Mouse (Mus musculus) small intestine, adult 10 weeks (tissue): ENCODE data around the gene Sstr5. TPM values are rescaled to one million over a fixed set of nuclear protein-coding genes. Genes with fewer than 3 reads are reported as not detected.

Experiments
- polyA plus RNA-seq: library from polyadenylated mRNA; stranded (reverse); fragments of 350-450 nt; fragmentation: Illumina TruSeq; extraction: RNeasy Lipid Tissue Mini Kit (QIAGEN cat#74804); gene quantifications from one replicate; pipeline ENCODE4 v1.2.3, GENCODE M21; 2014; ENCODE audit warnings: low replicate concordance

Sstr5 gene
- polyA plus RNA-seq, result not detected

GRCm38 (mm10) chr17:25497013-25497412 is at the start of gene Sstr5:
Gene Sstr5 (minus strand): TSS chr17:25497288.

GRCm38 (mm10) chr17:25454272-25454671 is 42.8 kb downstream of the Sstr5 start, which contains the start of gene Tekt4:
Gene Tekt4 (plus strand): TSS chr17:25454615.

Other genes with a start within 250 kb of the Sstr5 start
- 0.33 TPM for gene Baiap3, start 240.9 kb downstream of the Sstr5 start, polyA plus RNA-seq
- 184 TPM for gene Ube2i, start 222.7 kb downstream of the Sstr5 start, polyA plus RNA-seq
- not detected for gene Prss34, start 198.9 kb downstream of the Sstr5 start, polyA plus RNA-seq
- gene Prss28, start 188.6 kb downstream of the Sstr5 start, polyA plus RNA-seq, result not detected
- not detected for gene Prss29, start 178.6 kb downstream of the Sstr5 start, polyA plus RNA-seq
- not detected for gene Tpsab1, start 151.7 kb downstream of the Sstr5 start, polyA plus RNA-seq
- not detected for gene Tpsb2, start 131.0 kb downstream of the Sstr5 start, polyA plus RNA-seq
- gene Tpsg1, start 128.0 kb downstream of the Sstr5 start, polyA plus RNA-seq, result 1.7 TPM
- gene Cacna1h, start 63.5 kb downstream of the Sstr5 start, polyA plus RNA-seq, result 0.78 TPM
- not detected for gene Tekt4, start 42.7 kb downstream of the Sstr5 start, polyA plus RNA-seq
- gene Sox8, start 73.4 kb upstream of the Sstr5 start, polyA plus RNA-seq, result not detected
- gene Lmf1, start 81.8 kb upstream of the Sstr5 start, polyA plus RNA-seq, result 0.15 TPM
- not detected for gene Gng13, start 219.9 kb upstream of the Sstr5 start, polyA plus RNA-seq
- gene Chtf18, start 230.1 kb upstream of the Sstr5 start, polyA plus RNA-seq, result not detected
- not detected for gene Rpusd1, start 230.4 kb upstream of the Sstr5 start, polyA plus RNA-seq
- gene Mslnl, start 238.8 kb upstream of the Sstr5 start, polyA plus RNA-seq, result not detected